Mouse (Mus musculus): ENCODE measurements around the gene Cxxc4. TPM values are rescaled to one million over a fixed set of nuclear protein-coding genes. Genes with fewer than 3 reads are reported as not detected.
"Not testable (repeated sequence)": the region's sequence is repeated elsewhere in the genome, so short reads cannot be mapped to it uniquely, and the experiment has no call there.

The Cxxc4 gene
- total and polyA plus RNA-seq, 2 experiments = 0.18 to 0.27 TPM

DNA sequence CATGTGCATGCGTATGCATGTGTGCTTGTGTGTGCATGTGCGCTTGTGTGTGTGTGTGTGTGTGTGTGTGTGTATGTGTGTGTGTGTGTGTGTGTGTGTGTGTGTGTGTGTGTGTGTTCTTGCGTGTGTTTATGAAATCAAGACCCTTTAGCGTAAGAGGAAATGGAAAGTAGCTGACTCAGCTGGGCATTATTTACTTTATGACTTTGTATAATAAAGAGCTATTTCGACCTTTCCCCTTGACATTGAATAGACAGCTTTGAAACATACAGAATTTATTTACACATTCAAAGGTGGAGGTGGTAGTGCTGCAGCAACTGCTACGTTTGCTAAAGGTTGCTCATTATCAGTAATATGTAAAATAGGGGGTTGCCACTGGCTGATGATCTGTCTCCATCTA is 25.3 kb upstream of the Cxxc4 start:
- no peak for DNase-seq (ENCODE audit: extremely low read depth, low read depth, low spot score)
- Histone ChIP-seq H3K9ac (ENCODE audit: low read depth, low read length) (no peak overlapping the region), H3K4me1 (ENCODE audit: control insufficient read depth, insufficient read depth, low read length) (no peaks in the 10 kb centered on the region), H3K4me3 (ENCODE audit: insufficient read depth, low read depth, low read length) (no peak overlapping the region), H3K27me3 (ENCODE audit: control insufficient read depth, insufficient read depth, low read length) (no peaks in the 10 kb centered on the region), H3K27ac (replicated peaks; ENCODE audit: insufficient read depth, low read depth, low read length) (no peak overlapping the region), H3K36me3 (ENCODE audit: control insufficient read depth, insufficient read depth, low read length) (no peaks in the 10 kb centered on the region), H3K79me2 (ENCODE audit: control insufficient read depth, insufficient read depth, low read length) (no peaks in the 10 kb centered on the region)
- WGBS = 70% methylated on average over 6 of the region's 6 CpGs
- no peak for TF ChIP-seq POLR2A (IDR thresholded peaks at IDR 0.05; ENCODE audit: extremely low read depth, insufficient read depth, low read length)
- no peak for TF ChIP-seq CTCF (IDR thresholded peaks at IDR 0.05; ENCODE audit: low read depth, low read length)

DNA sequence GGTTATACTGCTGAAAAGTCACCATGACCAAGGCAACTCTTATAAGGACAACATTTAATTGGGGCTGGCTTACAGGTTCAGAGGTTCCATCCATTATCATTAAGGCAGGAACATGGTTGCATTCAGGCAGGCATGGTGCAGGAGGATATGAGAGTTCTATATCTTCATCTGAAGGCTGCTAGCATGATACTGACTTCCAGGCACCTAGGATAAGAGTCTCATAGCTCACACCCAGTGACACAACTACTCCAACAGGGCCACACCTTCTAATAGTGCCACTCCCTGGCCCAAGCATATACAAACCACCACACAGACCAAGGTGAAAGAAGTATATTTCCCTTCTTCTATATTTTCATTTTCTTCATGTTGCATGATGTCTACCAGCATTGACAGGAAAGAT is 16.4 kb upstream of the Cxxc4 start:
- H3K36me3 ChIP-seq (ENCODE audit: control insufficient read depth, insufficient read depth, low read length); H3K4me1 ChIP-seq (ENCODE audit: control insufficient read depth, insufficient read depth, low read length); H3K4me3 ChIP-seq (ENCODE audit: insufficient read depth, low read depth, low read length); DNase-seq (ENCODE audit: extremely low read depth, low read depth, low spot score); H3K27me3 ChIP-seq (ENCODE audit: control insufficient read depth, insufficient read depth, low read length); H3K9ac ChIP-seq (ENCODE audit: low read depth, low read length); H3K79me2 ChIP-seq (ENCODE audit: control insufficient read depth, insufficient read depth, low read length); H3K27ac ChIP-seq (replicated peaks; ENCODE audit: insufficient read depth, low read depth, low read length): not testable (repeated sequence)

DNA sequence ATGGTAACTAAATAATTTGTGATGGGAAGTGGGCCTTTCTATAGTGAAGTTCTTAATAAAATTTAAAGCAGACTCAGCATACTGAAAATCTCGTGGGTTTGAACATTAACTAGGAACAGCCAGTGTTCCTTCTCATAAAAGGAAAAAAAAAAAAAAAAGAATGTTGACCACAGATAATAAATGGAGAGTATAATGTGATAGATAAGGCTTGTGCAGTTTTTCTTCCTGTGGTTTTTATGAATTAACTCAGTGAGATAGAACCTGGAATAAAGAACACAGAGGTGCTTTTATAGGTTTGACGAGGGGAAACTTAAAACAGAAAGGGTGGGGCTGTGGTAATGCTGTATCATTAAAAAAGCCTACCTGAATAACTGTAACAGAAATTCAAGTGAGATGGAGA is 15.3 kb upstream of the Cxxc4 start:
- H3K27ac ChIP-seq (replicated peaks; ENCODE audit: insufficient read depth, low read depth, low read length) = no peak overlapping the region
- H3K27me3 ChIP-seq (ENCODE audit: control insufficient read depth, insufficient read depth, low read length) = no peaks in the 10 kb centered on the region
- H3K9ac ChIP-seq (ENCODE audit: low read depth, low read length) = no peak overlapping the region
- H3K4me3 ChIP-seq (ENCODE audit: insufficient read depth, low read depth, low read length) = no peak overlapping the region
- H3K4me1 ChIP-seq (ENCODE audit: control insufficient read depth, insufficient read depth, low read length) = no peaks in the 10 kb centered on the region
- WGBS = 43% methylated on average over 2 of the region's 2 CpGs
- no peaks in the 10 kb centered on the region for H3K79me2 ChIP-seq (ENCODE audit: control insufficient read depth, insufficient read depth, low read length)
- H3K36me3 ChIP-seq (ENCODE audit: control insufficient read depth, insufficient read depth, low read length) = no peaks in the 10 kb centered on the region
- TF ChIP-seq CTCF (IDR thresholded peaks at IDR 0.05; ENCODE audit: low read depth, low read length) (no peak), POLR2A (IDR thresholded peaks at IDR 0.05; ENCODE audit: extremely low read depth, insufficient read depth, low read length) (no peak)
- no peak for DNase-seq (ENCODE audit: extremely low read depth, low read depth, low spot score)

DNA sequence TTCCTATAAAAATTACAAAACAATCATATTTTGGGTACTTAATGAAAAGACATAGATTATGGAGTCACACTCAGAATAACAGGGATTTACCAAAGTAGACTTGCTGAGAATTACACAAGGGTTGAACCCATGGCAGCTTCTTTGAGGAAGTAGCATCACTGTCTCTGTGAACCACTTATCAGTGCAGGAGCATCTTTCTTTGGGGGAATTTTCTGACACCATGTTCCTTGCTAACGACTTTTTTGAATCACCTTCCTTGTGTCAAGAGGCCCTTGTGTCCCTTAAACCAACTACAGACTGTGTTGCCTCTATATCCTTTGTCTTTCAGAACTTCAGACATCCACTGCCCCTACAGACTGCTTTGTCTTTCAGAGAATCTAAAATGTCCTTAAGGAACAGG is 13.7 kb upstream of the Cxxc4 start:
- H3K9ac ChIP-seq (ENCODE audit: low read depth, low read length) = no peak overlapping the region
- no peaks in the 10 kb centered on the region for H3K4me1 ChIP-seq (ENCODE audit: control insufficient read depth, insufficient read depth, low read length)
- no peaks in the 10 kb centered on the region for H3K79me2 ChIP-seq (ENCODE audit: control insufficient read depth, insufficient read depth, low read length)
- H3K36me3 ChIP-seq (ENCODE audit: control insufficient read depth, insufficient read depth, low read length) = no peaks in the 10 kb centered on the region
- TF ChIP-seq POLR2A (IDR thresholded peaks at IDR 0.05; ENCODE audit: extremely low read depth, insufficient read depth, low read length) (no peak), CTCF (IDR thresholded peaks at IDR 0.05; ENCODE audit: low read depth, low read length) (no peak)
- H3K27ac ChIP-seq (replicated peaks; ENCODE audit: insufficient read depth, low read depth, low read length) = no peak overlapping the region
- no peak for DNase-seq (ENCODE audit: extremely low read depth, low read depth, low spot score)
- WGBS = 38% methylated on average over 1 of the region's 1 CpGs
- no peaks in the 10 kb centered on the region for H3K27me3 ChIP-seq (ENCODE audit: control insufficient read depth, insufficient read depth, low read length)
- H3K4me3 ChIP-seq (ENCODE audit: insufficient read depth, low read depth, low read length) = no peak overlapping the region

DNA sequence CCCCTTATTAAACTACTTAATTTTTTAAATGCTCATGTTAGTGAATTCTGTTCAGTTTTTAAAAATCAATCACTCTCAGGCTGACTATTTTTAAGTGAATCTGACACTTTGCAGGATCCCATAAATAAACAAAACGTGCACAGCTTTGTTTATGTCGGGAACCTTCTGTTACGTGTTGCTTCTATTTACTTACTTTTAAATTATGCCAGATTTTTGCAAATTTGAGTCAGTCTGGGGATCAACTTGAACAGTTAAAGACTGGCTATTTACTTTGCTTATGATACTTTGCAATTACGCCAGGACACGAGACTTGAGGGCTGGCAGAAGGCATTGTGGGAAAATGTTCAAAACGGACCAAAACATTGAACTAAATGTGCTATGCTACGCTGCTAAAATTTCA is 12.3 kb upstream of the Cxxc4 start:
- 86% methylated on average over 7 of the region's 7 CpGs for WGBS
- no peak overlapping the region for H3K9ac ChIP-seq (ENCODE audit: low read depth, low read length)
- TF ChIP-seq POLR2A (IDR thresholded peaks at IDR 0.05; ENCODE audit: extremely low read depth, insufficient read depth, low read length) = no peak
- no peak overlapping the region for H3K27ac ChIP-seq (replicated peaks; ENCODE audit: insufficient read depth, low read depth, low read length)
- H3K79me2 ChIP-seq (ENCODE audit: control insufficient read depth, insufficient read depth, low read length) = no peaks in the 10 kb centered on the region
- no peak for DNase-seq (ENCODE audit: extremely low read depth, low read depth, low spot score)
- H3K36me3 ChIP-seq (ENCODE audit: control insufficient read depth, insufficient read depth, low read length) = no peaks in the 10 kb centered on the region
- no peaks in the 10 kb centered on the region for H3K27me3 ChIP-seq (ENCODE audit: control insufficient read depth, insufficient read depth, low read length)
- no peak overlapping the region for H3K4me3 ChIP-seq (ENCODE audit: insufficient read depth, low read depth, low read length)
- no peaks in the 10 kb centered on the region for H3K4me1 ChIP-seq (ENCODE audit: control insufficient read depth, insufficient read depth, low read length)

DNA sequence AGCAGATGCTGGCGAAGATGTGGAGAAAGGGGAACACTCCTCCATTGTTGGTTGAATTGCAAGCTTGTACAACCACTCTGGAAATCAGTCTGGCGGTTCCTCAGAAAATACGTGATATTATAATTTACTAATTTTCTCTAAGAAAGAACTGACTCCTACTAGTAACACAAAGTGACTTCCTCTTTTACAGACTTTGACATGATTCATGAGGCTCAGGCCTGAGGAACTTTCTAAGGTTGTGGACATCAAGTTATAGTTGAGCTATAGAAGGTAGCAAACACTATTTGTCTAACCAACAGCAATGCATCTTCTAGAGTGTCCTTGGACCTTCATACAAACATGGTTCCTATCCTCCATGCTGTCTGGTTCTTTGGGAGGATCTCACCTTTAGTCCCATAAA is 10.4 kb upstream of the Cxxc4 start:
- Histone ChIP-seq H3K36me3 (ENCODE audit: control insufficient read depth, insufficient read depth, low read length) (no peaks in the 10 kb centered on the region), H3K79me2 (ENCODE audit: control insufficient read depth, insufficient read depth, low read length) (no peaks in the 10 kb centered on the region), H3K27me3 (ENCODE audit: control insufficient read depth, insufficient read depth, low read length) (no peaks in the 10 kb centered on the region), H3K4me1 (ENCODE audit: control insufficient read depth, insufficient read depth, low read length) (no peaks in the 10 kb centered on the region), H3K27ac (replicated peaks; ENCODE audit: insufficient read depth, low read depth, low read length) (no peak overlapping the region), H3K4me3 (ENCODE audit: insufficient read depth, low read depth, low read length) (no peak overlapping the region), H3K9ac (ENCODE audit: low read depth, low read length) (no peak overlapping the region)
- TF ChIP-seq POLR2A (IDR thresholded peaks at IDR 0.05; ENCODE audit: extremely low read depth, insufficient read depth, low read length) (no peak), CTCF (IDR thresholded peaks at IDR 0.05; ENCODE audit: low read depth, low read length) (no peak)
- no peak for DNase-seq (ENCODE audit: extremely low read depth, low read depth, low spot score)
- 90% methylated on average over 3 of the region's 3 CpGs for WGBS

Measured in liver, adult 2 months (tissue).